Mouse (Mus musculus) regulatory T cell (primary cell): Measurements from ENCODE around the gene Pla2g2d.

Experiments
- in situ Hi-C: fragments of 300-600 bp; cut with MboI, MseI; formaldehyde crosslinking; loops from one replicate; pipeline ENCODE4 v1.15.1; 2025; ENCODE audit warnings: high pct_unique_total_duplicates

Pla2g2d gene

DNA sequence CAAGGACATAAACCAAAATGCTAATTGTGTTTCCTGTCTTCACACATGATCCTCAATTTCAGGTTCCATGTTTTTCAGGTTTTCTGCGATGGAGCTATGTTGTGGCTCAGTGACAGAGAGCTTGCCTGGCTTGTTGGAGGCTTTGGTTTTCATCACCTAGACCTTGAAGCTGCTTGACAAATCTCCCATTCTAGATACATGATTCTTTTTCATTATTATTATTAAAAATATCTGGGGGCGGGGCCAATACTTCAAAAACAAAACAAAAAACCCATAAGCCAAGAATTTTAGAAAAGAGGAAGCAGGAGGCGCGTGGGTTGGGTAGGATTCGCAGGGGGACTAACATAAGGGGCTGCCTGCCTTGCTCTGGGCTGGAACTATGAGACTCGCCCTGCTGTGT is at the start of gene Pla2g2d:
Gene Pla2g2d, plus strand, starts transcription at position 301 of the 400 bp plus-strand sequence.
- in situ Hi-C loops: no loop called here

DNA sequence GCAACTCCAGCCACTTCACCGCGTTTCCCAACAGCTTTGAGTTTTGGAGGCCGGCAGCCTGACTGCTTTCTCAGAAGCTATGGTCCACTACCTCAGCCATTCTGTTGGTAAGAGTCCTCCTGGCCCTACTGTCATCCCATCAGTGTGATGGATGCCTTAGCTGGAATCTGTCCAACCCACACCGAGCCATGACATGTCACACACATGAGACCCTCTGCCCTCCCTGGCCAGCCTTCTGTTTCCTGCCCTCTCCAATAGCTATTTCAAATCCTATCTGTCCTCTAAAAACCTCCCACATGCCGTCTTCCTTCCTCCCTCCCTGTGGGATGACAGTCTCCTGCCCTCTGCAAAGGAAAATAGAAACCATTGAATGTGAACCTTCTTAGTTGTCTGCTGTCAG is 49.8 kb upstream of the Pla2g2d start:
- in situ Hi-C loops: no loop called here

DNA sequence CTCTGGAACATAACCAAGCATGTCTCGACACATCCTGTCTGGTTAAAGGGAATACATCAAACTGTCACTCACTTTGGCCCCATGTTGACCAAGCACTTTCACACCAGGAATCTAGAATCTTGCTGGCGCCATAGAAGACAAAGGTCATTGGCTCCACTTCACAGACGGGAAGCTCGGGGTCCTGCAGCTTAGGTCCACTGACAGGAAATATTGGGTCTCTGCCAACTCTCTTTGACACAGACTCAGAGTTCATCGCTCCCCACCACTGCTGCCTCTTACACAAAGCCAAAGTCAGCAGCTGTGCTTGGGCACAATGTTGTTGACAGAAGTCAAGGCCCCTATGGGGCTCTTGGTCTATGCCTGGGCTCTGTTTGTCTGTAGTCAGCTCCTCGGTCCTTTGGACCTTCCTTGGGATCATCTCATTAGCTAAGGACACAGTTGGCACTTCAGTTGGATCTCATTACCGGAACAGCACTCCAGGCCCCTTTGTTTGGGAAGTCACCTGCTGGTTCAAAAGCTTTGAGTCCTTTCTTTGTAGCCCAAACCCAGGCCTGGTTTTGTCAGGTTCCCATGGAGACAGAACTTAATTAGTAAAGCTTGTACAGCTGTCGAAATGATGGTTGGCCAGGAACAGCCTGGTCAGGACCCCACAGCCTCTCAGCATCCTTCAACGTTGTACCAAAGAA is 46.4 kb upstream of the Pla2g2d start:
- in situ Hi-C loops: no loop called here

DNA sequence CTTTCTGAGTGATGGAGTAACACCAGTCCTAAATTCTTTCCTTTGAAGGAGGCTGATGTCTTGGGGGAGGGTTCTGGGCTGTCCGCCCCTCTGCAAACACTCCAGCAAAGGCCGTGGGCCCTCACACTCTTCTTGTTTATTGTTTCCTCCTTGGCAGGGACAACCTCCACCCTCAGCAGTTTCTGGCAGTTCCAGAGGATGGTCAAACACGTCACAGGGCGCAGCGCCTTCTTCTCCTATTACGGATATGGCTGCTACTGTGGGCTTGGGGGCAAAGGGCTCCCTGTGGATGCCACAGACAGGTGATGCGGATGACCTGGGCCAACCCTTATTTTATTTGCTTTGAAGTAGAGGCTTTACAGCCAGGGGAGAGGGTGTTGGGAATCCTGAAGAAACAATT is 41.4 kb upstream of the Pla2g2d start:
- in situ Hi-C loops: loop anchor here (10.0 kb wide), 1 partner anchor 281 kb away; no protein-coding TSS in a partner anchor

DNA sequence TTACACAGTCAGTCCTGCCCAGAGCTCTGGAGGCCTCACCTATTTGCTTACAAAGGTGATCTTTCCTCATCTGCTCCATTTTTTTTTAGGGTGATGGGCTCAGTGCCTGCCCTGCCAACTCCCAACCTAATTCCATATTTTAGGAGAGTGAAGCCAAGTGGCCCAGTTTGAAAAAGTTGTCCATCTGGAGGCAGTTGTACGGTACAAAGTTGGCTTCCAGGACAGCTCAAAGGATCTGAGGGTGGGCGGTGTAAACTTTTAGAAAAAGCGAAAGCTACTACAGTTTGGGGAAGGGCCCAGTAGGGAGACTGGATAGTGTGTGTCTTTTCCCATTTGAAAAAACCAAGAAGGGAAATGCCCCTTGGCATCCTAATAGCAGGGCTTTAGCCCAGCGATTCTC is 40.7 kb upstream of the Pla2g2d start:
- in situ Hi-C loops: loop anchor here (10.0 kb wide), 1 partner anchor 280 kb away; no protein-coding TSS in a partner anchor

DNA sequence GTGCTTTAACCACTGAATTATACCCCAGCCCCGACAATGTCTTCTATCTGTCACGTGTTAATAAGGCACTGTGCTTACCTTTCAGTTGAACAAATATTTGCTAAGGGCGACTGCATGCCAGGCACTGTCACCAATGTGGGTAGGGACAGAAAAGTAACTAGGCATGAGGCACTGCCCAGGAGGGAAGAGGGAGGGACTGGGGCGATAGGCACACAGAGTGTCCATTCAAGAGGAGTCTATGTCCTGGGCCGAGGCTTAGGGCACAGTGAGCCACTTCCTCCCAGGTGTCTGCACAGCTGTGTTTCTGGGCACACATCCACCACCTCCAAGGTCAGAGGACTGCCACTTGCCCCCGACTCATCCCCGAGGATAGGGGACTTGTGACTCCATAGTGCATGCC is 38.5 kb upstream of the Pla2g2d start, which contains the start of gene Ubxn10:
Gene Ubxn10, minus strand, starts transcription at position 137 of the 400 bp plus-strand sequence.
- in situ Hi-C loops: loop anchor here (10.0 kb wide), 1 partner anchor 278 kb away; no protein-coding TSS in a partner anchor

DNA sequence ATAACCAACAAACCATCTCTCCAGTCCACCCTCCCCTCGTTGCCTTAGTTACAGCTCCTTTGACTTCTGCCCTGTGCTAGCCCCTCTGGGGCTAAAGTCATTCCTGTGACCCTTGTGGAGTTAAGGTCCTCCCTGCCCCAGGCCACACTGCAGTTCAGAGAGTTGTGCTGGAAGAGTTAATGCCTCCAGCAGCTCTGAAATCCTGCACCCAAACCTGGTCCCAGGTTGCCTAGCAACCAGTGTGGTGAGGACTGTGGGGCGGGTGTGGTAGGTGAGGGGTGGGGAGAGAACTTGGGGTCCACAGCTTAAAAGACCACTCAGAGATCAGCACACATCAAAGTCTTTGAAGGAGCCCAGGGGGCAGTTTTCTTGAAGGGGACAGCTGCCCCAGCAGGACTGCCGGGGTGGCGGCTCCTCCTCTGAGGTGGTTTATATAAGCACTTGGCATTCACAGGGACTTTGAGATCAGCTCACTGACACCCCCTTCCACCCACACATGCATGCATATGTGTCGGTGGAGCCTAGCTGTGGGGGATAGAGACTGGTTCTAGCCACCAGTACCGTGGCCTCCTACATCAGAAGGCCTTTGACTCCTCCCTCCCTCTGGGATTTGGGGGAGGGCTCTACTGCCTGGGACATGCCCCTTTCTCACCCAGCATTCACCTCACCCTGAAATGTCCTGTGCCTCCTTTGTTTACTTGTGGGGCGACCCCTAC is 36.2 kb upstream of the Pla2g2d start:
- in situ Hi-C loops: loop anchor here (10.0 kb wide), 1 partner anchor 276 kb away; no protein-coding TSS in a partner anchor

DNA sequence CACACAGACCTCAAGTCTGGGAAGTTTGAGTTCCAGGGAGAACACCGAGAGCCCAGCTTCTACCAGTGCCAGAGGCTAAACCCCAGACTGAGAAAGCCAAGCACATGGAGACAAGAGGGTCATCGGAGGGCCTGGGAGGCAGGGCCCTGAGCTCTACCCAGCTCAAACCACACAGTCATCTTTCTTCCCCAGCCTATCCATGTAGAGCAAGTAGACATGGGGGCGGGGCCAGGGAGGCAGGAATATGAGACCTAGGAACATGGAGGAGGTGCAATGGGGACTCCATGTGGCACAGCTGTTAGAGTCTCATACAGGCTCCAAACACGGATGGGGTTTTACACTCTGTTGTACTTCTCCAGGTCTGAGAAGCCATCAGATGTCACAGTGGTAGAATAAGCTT is 29.7 kb upstream of the Pla2g2d start:
- in situ Hi-C loops: no loop called here

DNA sequence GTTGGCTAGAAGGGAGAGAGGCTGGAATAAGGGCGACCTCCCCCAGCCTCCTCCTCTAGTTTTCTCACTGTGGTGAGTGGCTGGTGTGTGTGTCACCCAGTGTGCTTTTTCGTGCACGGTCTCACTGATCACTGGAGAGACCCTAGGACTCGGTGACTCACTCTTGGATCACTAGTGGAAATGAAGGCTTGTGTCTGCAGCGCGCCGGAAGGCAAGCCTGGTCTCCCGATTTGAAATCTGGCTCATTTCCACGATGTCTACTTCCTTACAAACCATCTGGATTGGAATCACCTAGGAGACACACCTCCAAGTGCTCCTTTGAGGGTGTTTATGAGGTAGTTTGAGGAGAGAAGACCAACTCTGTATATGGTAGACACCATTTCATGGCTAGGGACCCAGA is 28.7 kb upstream of the Pla2g2d start:
- in situ Hi-C loops: no loop called here

DNA sequence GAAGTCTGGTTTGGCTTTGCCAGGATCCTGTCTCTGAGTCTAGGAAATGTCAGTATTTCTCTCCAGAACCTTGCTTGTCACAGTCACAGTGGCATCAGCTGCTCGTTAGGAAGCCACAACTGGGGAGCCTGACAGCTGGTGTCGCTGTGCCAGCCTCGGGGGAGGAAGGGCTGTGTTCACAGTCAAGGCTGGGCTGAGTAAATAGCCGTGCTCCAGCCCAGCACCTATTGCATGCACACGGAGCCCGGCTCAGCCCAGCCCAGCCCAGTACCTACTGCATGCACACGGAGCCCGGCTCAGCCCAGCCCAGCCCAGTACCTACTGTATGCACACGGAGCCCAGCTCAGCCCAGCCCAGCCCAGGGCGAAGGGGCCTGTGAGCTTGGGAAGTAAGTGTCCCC is 27.7 kb upstream of the Pla2g2d start:
- in situ Hi-C loops: no loop called here

DNA sequence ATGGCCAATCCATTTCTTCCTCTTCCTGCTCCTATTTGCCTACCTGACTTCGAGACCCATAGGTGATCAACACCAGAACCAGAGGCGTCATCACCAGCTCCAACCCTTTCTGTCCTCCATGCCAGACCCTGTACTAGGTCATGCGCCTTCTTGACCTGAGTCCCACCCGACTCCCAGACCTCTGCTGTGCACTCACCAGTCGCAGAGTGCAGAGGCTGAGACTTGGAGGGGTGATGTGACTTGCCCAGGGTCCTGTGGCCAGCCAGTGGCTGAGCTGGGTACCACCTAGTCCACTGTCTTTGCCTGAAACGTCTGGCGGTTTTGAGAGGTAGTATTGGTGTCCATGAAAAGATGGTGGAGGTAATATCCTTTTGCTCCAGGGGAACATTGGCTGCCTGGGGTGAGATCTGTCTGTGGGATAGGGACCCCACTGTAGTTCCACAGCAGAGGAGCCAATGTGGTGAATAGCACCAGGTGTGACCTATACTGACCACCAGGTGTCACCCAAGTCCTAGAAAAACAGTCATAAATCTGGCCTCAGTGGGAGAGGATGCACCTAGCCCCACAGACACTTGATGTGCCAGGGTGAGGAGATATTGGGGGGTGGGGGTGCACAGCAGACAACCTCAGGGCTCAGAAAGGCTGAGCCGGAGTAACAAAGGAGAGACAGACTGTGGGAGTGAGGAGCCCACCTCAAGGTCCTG is 27.0 kb upstream of the Pla2g2d start:
- in situ Hi-C loops: no loop called here

DNA sequence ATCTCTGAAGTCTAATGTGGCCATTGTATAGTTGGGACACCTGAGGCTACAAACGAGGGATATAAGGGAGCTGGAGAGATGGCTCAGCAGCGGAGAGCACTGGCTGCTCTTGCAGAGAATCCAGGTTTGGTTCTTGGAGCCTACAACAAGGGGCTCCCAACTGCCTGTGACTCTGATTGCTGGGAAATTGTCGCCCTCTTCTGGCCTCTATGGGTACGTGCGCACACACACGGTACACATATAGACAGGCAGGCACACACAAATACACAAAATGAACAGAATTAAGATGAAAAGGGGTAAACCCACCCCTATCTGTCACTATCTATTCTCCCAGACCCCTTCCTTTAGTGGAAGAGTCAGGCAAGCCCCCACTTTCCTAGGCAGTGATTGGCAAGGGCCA is 22.9 kb upstream of the Pla2g2d start:
- in situ Hi-C loops: no loop called here

DNA sequence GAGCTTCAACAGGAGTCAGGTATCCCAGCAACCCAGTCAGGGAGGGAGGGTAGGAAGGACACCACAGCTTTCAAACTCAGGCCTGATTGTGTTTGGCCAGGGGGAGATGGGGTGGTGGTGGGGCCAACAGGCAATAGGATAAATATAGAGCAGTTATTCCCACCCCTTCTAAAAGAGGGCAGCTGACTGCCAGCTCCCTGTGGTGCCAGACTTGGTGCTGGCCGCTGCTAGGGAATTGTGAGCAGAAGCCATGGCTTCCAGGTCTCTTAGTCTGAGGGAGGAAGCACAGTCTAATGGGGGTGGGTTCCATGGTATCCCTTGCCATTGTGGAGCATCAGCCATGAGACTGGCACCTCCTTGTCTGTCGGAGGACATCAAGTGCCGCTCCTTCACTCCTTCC is 21.9 kb upstream of the Pla2g2d start:
- in situ Hi-C loops: no loop called here

DNA sequence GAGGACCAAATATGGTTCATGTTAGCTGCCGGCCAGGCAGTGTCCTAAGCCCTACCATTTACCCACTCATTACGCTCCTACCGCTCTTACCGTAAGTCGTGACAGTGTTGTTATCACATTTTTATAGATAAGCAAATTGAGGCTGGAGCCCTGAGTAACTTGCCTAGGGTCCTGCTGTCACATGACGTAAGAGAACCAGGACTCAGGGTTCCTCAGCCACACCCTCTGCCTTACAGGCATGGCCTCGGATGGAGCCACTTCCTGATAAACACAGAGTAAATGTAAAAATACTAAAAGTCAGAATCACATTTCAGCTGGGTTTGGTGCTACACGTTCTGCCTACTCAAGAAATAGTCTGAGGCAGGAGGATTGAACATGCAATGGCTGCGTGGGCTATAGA is 21.1 kb upstream of the Pla2g2d start:
- in situ Hi-C loops: no loop called here

DNA sequence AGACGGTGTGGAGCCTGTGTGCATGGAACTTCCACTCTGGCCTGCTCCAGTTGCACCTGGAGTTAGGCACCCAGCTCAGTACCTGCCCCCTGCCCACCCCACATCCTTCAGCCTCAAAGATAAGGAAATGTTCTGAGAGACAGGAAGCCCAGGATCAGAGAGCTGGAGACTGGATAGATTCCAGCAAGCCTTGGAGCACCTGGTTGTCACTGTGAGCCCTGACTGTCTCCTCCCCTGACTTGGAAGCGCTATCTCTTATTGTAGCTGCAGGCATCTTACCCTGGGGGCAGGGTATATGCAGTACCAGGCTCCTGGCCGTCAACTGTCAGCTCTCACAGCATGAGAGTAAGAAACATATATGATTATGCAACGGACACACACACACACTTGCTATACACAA is 20.1 kb upstream of the Pla2g2d start:
- in situ Hi-C loops: no loop called here

DNA sequence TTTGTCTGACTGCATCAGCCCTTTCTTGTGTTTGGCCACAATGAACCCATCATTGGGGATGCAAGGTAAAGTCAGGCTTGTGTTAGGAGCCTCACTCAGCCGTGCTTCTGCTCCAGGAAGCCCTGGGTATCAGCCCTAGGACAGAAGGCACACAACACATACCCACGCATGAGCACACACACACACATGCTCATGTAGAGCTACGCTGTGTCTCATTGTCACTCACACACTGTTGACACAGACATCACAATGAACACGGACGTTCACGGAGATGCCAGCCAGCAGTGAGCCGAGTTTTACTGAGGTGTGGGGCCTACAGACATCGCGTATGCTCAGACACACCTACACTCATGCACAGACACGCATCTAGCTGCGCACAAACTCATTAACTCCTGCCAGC is 19.6 kb upstream of the Pla2g2d start:
- in situ Hi-C loops: no loop called here

DNA sequence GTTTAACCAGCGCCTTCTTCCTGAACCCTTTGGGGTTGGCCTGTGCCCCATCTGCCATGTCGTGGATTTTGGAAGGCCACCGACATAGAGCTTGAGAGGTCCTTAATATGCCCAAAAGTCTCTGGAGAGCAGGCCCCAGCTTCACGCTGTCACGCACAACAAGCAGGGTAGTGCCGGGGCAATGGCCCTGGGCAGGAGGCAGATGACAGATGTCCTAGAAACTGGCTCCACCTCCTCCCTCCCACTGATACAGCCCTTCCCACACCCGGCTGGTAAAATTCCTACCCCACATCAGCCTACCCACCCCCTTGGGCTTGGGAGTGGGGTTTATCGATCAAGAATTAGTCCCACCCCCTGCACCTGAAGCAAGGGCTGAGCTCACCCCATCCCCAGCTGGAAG is 18.1 kb upstream of the Pla2g2d start, which contains the start of gene Pla2g2f:
Gene Pla2g2f, minus strand, starts transcription at position 211 of the 400 bp plus-strand sequence.
- in situ Hi-C loops: no loop called here

DNA sequence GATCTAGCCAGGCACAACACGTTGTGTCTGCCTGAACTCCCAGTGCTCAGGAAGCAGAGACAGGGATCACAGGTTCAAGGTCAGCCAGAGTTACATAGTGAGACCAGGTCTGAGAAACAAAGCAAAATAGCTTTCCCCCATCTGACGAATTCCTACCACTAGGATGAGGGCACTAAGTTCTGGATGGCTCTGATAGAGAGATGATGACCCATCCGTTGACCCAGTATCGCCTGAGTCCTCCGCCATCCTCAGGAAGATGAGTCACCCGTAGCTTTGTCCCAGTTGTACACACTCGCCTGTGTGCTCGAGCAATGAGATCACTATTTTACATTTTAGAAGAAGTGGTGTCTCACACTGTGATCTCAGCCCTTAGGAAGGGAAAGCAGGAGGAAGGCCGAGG is 13.3 kb upstream of the Pla2g2d start:
- in situ Hi-C loops: no loop called here

DNA sequence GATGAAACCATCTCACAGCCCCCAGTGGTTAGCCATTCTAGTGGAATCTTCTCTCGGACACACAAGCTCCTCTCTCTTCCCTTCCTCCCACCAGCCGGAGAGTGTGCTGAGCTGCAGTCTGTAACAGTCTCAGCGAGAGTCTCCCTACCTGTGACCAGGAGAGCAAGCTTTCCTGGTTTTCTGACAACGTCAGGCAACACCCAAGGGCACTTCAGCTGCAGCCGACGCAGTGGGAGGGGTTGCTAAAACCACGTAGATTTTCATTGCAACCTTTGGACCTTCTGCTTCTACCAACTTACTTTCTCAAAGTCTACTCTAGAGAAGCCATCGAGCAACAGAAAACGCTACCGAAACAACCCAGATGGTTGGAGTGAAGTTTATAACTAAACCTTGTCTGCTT is 3.6 kb upstream of the Pla2g2d start:
- in situ Hi-C loops: no loop called here

DNA sequence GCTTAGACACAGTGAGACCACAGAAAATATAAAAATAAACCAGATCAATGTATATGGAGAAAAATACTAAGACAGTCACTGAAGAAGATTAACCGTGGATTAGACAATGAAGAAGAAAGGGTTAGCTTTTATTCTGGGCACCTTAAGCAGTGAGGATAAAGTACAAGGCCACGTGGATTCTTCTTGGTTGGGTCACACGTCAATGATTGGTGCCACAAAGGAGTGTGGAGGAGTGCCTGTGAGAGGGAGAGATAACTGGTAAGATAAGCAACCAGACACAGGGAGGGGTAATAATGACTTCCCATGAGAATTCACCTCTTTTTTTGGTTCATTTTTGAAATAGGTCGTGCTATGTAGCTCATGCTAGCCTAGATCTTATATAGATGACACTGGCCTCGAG is 3.1 kb upstream of the Pla2g2d start:
- in situ Hi-C loops: no loop called here

DNA sequence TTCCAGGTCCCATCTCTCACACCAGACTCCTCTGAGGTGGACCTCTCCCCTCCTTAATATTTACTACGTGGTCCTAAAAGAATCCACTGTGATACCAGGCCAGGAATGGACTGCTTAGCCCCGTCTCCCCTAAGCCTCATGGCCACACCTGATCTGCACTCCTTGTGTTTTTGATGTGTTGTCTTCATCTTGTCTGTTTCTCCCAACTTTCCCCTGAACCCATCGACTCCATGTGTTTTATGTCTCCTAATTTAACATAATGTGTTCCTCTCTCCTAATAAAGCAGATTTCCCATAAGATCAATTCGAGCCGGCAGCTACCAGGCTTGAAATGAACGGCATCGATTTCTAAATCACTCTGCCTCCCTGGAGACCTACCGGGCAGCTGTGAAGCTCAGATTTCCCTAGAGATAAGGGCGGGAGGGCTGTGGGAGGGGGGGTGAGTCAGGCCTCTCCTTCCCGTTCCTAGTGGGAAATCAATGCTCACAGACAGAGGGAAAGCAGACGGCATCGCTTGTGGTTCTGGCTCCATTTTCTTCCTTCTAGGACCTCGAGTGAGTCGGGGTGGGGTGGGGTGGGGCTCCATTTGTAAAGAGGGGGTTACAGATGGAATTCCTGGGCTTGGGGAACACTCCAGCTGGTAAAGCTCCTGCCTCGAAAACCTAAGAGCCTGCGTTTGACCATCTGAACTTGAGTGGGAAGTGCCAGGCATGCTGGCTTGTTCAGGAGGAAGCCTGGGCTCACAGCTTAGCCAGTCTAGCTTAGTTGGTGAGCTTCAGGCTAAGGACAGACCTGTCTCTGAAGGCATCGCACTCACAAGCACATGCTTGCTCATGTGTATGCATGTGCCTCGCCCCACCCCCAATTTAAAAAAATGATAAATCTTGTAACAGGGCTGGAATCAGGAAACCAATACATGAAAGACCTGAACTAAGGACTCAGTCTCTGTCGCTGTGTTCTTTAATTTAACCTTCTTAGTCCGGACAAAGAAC is 2.2 kb downstream of the Pla2g2d start:
- in situ Hi-C loops: no loop called here
